Mouse (Mus musculus) brain, adult 2 months (tissue): ENCODE measurements around the gene Papln.

Experiments used
- DNase-seq: peaks from one replicate; pipeline ENCODE4 v3.0.0; 2011; ENCODE audit warnings: low read depth, low spot score

The Papln gene

DNA sequence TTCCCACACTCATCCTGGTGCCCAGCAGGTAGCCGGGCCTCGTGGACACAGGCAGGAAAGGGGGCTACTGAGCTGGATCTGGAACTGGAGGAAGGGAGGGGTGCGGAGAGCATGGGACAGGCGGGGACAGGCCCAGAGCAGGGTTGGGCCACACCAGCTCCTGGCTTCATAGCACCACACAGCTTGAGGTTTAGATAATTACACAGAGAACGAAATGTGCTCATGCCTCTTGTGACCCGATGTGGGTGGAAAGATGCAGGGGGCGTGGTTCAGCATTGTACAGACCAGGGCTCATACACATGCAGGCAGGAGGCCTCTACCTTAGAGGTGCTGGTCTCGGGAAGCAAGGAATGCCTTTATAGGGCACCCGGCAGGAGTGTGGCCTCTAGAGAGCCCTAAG, 4.4 kb downstream of the Papln start:
- DNase-seq = no peak

DNA sequence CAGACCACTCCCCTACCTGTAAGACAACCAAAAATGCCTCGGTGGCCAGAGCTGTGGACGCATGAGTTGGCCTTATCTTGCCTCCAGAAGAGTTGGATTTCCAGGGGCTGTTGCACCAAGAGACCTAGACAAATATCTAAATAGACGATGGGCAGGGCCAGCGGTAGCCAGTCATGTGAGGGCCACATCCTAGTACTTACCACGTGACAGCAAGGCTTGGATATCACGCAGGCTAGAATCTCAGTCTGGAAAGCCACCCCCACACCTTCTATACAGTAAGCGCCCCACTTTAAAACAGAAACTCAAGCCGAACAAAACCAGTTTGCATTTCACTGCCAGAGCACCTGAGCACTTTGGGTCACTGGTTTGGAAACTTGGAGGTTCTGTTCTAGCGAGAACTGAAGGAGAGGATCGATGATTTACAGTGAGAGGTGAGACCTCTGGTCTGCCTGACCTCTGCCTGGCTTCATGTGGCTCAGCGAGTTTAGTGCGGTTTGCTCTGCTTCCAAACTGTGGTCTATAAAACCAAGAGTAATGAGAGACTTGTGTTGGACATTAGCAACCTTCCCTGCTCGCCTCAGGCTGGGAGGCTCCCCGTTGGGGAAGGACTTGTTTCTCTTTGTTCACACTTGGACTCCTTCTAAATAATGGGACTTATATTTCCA, 4.9 kb downstream of the Papln start:
- DNase-seq = no peak

DNA sequence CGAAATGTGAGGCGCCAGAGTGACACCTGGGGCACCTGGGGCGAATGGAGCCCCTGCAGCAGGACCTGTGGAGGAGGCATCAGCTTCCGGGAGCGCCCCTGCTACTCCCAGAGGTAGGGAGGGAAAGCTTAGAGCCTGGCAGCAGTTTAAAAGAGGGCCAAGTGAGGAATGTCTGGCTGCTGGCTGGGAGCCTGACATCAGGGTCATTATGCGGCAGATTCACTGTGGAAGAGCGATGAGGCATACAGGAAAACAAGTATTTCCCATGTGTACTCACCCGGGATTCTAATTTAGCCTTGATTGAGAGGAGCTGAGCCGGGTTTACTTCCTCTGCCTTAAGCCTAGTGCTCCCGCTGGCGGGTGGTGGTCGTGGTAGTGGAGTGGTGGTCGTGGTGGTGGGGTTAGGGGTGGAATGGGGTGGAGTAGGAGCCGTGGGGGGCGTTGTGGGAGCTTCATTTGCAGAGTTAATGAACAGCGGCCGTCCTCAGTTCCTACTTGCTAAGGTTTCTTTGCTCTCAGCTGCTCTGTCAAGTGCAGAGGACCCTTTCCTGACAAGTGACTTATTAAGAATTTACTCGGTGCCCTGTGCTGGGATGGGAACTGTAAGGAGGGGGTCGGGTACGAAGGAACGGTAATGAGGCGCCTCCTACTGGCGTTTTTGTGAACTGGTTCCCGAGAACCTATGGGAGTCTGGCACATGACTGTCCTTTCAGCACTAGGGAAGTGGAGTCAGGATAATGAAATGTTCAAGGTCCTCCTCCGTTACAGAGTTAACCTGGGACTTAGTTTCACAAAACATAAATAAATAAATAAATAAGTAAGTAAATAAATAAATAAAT, 7.2 kb downstream of the Papln start:
- peak; percentile 71 for DNase-seq

DNA sequence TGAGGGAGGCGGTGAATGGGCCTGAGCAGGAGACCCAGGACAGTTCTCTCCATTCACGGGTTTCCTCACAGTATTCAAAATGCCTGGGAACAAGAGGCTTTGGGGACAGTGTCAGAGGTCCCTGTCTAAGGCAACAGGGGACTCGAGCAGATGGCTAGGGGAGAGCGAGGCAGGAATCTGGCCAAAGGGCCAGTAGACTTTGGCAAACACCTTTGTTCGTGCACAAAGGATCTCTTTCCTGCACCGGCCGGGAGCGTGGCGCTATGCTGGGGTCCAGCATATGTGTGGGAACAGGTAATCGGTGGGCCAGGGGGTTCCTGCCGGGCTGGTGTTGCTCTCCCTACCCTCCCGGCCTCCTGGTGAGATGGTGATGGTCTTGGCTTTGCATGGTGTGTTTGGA, 12.2 kb downstream of the Papln start:
- DNase-seq = no peak

DNA sequence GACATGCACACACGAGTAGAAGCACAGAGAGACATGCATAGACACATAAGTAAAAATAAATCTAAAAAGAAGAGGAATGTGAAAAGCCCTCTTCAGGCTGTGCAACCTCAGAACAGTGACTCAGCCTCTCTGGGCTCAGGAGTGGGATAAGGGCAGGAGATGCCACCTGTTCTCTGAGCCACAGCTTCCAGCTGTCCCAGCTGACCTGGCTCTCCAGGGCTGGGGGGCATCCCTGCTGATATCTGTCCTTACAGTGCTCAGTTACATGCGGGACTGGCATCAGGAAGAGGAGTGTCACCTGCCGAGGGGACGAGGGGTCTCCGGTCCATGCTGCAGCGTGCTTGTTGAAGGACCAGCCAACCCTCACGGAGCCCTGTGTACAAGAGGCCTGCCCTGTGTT, 13.3 kb downstream of the Papln start:
- DNase-seq = no peak

DNA sequence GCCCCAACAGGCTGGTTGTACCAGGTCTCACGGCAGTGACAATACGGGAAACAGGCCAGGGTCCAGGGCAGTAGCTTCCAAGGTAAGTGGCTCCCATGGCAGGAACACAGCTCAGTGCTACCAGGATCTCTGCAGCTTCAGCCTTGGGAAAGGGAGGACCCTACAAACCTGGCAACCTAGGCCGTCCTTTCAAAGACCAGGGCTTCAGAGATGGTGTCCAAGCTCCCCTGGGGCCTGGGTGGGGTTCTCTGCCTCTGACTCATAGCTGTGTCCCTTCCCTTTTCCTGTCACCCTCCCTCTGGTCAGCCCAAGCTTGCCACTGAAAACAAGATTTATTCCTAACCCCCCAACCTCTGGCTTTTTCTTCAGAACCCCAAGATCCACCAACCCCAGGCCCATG, 16.7 kb downstream of the Papln start:
- no peak for DNase-seq

DNA sequence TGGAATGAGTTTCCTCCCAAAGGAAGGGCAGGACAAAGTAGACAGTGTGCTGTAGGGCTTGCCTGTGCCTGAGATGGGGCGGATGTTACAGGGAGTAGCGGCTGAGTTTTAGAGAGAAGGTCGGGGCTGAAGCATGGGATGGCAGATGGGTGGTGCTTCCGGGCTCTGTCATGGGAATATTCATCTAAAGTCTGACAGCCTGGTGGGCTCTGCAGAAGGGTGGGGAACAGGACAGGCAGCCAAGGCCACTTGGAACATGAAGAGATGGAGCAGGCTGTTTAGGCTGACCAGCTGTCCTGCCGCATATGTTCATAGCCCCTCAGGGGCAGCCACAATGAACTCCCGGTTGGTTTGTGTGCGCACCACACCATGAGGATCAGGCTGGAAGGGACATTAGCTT, 17.8 kb downstream of the Papln start:
- no peak for DNase-seq

DNA sequence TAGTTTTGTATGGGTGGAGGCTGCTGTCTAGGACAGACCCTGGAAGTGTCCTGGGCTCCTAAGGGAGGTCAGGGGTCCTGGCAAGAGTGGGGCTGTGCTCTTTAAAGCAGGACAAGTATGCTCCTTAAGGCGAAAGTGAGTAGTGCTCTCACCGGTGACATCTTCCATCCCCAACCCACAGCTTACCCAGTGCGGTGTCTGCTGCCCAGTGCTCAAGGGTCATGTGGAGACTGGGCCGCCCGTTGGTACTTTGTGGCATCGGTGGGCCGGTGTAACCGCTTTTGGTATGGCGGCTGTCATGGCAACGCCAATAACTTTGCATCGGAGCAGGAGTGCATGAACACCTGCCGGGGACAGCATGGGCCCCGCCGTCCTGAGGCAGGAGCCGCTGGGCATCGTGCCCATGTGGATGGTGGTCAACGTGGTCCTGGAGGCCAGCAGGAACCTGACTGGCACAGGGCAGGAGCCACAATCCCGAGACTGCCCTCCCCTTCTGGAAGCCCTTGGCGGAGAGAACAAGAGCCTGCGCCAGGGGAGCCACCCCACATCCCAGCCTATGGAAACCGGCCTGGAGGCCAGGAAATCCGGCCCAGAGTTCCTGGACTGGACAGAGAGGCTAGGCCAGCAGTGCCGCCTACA, 18.3 kb downstream of the Papln start:
- no peak for DNase-seq

DNA sequence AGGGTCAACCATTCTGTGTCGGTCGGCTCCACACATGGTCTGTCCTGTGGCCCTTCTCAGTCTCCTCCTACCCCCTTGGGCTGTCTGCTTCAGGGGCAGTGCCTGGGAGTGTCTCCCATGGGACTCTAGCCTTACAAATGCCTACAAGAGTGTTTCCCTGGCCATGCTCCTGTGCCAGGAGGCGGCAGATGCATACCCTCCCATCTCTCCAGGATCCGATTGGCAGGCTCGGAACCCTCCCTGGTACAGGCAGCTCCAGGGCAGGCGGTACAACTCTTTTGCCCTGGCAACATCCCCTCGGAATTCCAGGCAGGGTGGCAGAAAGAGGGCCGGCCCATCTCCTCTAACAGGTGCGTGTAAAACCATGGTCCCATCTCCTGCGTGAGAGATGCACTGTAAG, 19.2 kb downstream of the Papln start:
- DNase-seq = no peak

DNA sequence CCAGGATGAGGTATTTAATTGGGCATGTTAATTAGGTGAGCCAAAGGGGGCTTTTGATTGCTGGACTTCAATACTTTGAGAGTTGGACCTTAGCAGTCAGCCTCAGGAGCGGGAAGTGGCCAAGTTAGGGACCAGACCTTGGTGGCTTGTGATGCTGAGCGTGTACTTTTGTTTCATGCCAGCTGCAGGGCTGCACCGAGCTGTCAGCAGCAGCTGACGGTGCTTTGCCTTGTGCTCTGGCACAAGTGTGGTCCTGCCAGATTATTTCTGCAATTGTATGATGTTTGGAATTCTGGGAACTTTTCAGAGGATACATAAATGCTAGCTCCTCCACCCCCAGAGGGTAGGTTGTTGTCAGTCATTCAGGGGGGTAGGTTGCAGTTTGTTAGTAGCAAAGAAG, 21.9 kb downstream of the Papln start:
- DNase-seq = no peak

DNA sequence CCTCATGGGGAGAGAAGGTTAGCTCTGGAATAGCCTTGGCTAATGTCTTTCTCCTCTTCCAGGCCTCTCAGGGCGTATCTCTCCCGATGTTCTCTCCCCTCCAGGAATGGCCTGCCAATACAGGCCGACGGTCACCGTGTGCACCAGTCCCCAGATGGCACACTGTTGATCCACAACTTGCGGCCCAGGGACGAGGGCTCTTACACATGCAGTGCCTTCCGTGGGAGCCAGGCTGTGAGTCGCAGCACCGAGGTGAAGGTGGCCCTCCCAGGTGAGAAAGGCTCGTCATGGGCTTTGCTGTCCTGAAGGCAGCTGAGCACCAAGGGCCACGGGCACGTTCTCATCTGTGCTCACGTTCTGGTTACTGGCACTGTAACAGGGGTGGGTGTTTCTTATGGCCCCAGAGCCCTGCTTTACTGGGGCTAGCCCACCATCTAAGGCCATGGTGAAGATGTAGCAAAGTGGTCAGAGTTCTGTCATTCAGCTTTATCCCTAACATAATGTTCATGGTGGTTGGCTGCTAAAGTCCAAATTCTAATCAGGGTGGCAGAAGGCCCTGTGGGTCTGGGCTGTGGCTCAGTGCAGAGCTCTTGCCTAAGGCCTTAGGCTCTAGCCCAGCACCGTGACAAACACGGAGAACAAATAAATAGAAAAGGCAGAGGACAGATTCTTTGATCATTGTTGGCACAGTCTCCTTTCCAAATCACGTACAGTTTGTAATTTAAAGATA, 25.8 kb downstream of the Papln start:
- no peak for DNase-seq

DNA sequence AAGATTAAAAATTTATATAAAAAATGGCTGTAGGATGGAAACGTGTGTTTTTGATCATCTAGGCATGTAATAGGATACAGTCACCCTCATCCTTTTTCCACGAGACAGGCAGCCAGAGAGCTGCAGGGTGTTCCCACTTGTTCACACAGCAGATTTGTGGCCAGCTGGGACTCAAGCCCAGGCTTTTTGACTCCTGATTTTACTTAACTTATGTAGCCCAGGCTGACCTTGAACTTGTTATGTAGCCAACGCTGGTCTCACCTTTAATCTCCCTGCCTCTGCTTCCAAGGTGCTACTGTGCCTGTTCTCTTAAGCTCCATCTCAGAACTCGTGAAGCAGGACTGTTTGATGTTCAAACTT, 26.3 kb downstream of the Papln start:
- no peak for DNase-seq

DNA sequence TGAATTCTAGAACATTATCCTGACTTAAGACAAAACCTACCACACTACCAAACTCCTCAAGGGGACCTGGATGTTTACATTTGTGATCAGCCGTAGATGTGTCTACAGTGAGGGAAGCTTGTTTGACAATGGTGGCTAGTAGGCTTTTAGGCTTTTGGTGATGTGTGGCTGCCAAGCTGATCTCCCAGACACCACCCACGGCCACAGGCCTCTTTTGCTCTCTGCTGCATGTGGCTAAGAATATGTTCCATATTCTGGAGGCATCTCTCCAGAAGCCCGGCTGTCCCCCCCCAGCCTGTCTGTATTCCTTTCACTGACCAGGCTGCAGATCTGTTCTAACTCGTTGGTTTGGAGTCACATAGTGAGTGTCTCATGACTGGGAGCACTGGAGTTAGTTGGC, 27.3 kb downstream of the Papln start:
- DNase-seq = peak; percentile 45

DNA sequence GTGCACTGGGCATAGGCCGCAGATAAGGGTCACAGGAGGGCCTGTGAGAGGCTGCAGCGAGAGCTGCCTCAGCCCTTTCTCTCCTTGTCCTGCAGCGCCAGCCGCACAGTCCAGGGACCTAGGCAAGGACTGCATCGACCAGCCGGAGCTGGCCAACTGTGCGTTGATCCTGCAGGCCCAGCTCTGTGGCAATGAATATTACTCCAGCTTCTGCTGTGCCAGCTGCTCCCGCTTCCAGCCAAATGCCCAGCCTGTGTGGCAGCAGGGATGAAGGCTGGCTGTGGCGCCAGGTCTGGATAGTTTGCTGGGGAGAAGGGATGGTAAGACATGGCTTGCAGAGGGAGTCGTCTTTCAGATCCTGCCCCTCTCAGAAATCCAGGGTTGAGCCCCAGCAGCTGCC, 28.3 kb downstream of the Papln start:
- DNase-seq = peak; percentile 72

DNA sequence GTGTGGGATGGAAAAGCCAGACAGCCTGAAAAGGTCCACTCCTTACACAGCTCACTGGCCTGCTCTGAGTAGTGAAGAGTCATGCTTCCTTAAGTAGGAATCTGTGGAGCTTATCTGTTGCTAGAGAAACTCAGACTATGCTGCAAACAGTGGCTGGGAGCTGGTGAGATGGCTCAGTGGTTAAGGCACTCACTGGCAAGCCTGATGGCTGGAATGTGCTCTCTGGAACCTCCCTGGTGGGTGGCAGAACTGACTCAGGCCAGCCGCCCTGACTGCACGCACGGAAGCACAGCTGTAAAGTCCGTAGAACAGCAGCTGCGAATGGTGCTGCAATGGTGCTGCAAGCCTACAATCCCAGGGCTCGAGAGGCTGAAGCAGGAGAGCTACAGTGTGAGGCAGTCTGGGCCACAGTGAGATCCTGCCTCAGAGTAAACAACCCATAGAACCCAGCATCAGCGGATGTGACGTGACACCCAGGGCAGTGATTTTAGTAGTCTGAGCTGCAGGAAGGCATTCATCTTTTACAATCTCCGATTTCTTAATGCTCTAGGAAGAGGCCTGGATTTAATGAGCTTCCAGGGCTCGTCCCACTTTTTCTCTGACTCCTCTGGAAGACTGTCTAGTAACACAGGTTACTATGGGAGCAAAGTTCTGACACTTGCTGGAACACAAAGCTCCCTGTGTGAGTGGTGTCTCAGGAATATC, 29.4 kb downstream of the Papln start:
- DNase-seq = peak; percentile 33

DNA sequence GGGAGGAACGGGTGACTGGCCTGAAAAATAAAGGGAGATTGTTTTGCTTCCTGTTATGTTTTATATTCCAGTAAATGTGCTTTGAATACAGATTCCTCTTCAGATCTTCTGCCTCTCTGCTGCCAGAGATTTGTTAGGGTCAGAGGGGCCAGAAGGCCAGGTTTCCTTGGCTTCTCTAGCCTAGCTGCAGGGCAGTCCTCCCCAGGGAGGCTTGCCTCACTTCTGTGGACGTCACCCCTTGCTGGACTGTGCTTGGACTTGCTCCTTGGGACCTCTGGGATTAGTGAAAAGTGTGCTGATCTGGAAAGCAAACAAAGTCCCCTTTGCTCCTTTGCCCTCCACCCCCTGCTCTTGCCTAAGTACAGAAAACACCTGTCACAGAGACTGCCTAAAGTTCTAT, 31.6 kb downstream of the Papln start:
- DNase-seq = no peak

DNA sequence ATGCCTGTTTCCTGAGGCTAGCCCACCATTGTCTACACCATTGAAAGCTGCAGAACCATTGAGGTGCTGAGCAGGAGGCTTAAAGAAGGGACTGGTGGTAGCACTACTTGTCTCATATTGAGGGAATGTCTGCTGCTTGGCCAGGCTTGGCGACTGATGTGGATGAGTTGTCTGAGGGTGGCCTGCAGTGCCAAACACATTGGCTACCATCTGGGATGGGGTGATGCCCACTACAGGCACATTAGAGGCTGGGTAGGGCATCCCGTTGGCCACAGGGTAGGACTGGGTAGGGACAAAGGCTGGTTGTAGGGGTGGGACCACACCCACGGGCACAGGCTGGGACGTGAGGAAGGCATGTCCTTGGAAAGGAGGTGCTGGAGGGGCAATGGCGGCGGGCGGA, 32.2 kb downstream of the Papln start:
- DNase-seq = no peak

DNA sequence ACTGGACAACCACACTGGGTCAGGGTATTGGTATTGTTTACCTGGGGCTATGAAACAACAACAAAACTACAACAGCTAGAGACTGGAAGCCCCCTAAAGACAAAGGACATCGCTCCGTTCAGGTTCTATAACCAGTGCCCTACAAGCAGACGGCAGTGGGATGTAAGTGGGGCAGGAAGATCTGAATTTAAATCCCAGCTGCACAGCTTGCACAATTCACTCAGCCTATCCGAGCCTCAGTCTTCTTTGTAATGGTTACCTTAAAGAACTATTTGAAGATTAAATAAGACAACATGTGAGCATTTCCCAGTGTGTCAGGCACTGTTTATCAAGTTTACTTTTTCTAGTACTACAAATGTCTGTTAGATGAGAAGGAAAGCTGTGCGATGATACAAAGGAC, 34.9 kb downstream of the Papln start:
- no peak for DNase-seq

DNA sequence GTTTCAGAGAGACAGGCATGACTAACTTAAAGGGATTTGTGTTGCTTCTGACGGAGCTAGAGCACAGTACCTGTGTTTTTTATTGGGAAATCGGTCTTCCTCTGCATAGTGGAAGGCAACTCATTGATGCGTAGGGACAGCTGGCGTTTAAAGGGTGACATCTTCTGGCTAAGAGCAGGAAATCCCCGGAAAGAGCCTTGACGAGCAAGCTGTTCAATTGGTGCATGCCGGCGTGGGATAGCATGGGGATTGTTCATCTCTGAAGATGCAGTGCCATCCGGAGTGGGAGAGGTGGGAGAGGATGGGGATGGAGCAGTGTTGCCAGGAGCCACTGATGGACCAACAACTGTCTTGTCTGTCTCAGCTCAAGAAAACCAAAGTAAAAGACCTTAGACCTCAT, 37.5 kb downstream of the Papln start:
- peak; percentile 88 for DNase-seq

DNA sequence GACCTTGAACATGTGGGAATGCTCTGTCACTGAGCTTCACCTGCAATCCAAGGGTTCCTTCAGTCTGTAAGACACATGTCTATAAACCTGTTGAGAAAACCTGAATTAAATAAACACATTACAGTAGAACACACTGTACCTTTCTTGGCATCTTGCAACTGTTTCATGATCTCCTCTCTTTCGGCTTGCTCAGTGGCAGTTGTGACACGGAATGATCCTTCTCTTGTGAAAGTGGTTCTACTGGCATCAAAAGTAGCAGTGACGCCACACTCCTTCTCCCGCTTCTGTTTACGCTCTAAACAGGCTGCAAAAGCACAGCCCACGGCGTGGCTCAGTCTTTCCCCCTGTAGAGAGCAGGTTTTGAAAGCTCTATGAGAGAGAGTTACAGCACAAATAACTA, 40.2 kb downstream of the Papln start:
- peak; percentile 53 for DNase-seq

DNA sequence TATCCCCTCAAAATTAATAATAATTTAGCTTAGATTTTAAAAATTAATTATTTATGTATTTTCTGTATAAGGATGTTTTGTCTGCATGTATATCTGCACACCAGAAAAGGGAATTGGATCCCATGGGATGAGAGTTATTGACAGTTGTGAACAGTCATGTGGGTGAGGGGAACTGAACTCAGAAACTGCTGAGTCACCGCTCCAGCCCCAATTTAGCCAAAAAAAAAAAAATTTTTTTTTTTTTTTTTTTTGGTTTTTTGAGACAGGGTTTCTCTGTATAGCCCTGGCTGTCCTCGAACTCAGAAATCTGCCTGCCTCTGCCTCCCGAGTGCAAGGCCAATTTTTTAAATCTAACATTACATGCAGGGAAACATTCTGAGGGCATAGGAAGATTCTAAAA, 48.5 kb downstream of the Papln start:
- no peak for DNase-seq

DNA sequence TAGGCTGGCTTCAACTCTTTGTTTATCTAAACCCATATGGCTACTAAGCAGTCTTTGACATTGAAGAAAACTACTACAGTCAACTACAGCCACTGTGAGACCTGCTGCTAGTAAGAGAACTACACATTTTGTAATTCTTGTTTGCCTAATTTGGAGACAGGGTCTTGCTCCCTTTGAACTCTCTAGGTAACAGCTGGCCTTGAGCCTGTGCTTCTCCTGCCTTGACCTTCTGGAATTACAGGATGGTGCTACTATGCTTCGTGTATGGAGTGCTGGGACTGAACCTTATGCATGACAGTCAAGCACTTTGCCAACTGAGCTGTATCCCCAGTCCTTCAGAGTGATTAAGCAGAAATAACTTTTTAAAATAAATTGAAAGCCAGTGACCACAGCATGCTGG, 53.2 kb downstream of the Papln start:
- no peak for DNase-seq
